Mouse (Mus musculus) midbrain, embryonic 16.5 days (tissue): Measurements from ENCODE around the gene Tmem108. TPM values are rescaled to one million over a fixed set of nuclear protein-coding genes. Genes with fewer than 3 reads are reported as not detected.
A peak's percentile ranks its signal among the peaks of the same experiment; 100 is the strongest.

Experiments
- ATAC-seq: fragments of 200-750 bp; cut with Nextera tagmentation; 2 replicates; pipeline ENCODE4 v1.8.0; 2017; ENCODE audit warnings: moderate TSS enrichment
- H3K27ac ChIP-seq: fragments of 300-500 bp; sonication (generic); 2 replicates; pipeline ENCODE4 v1.5.1; 2014; ENCODE audit warnings: mild to moderate bottlenecking, low read length, mixed read lengths
- H3K27me3 ChIP-seq: fragments of 300-500 bp; sonication (generic); 2 replicates; pipeline ENCODE4 v1.6.1; 2014; ENCODE audit warnings: low read depth, low read length, mixed read lengths; ENCODE audit not compliant: control insufficient read depth, insufficient read depth
- H3K36me3 ChIP-seq: fragments of 300-500 bp; sonication (generic); 2 replicates; pipeline ENCODE4 v1.6.1; 2014; ENCODE audit warnings: mild to moderate bottlenecking, low read length, moderate library complexity, mixed read lengths; ENCODE audit not compliant: control insufficient read depth, insufficient read depth
- H3K4me1 ChIP-seq: fragments of 300-500 bp; sonication (generic); 2 replicates; pipeline ENCODE4 v1.6.1; 2014; ENCODE audit warnings: mild to moderate bottlenecking, low read length, mixed read lengths; ENCODE audit not compliant: control insufficient read depth, insufficient read depth
- H3K4me2 ChIP-seq: fragments of 300-500 bp; sonication (generic); 2 replicates; pipeline ENCODE4 v1.6.1; 2014; ENCODE audit warnings: mild to moderate bottlenecking, low read length, mixed read lengths
- H3K4me3 ChIP-seq: fragments of 300-500 bp; sonication (generic); 2 replicates; pipeline ENCODE4 v1.5.1; 2014; ENCODE audit warnings: low read depth, mild to moderate bottlenecking, low read length, moderate library complexity, mixed read lengths
- H3K9ac ChIP-seq: fragments of 300-500 bp; sonication (generic); 2 replicates; pipeline ENCODE4 v1.6.1; 2014; ENCODE audit warnings: low read depth, low read length, mixed read lengths
- H3K9me3 ChIP-seq: fragments of 300-500 bp; sonication (generic); replicated peaks from 2 replicates; pipeline ENCODE4 v1.6.1; 2014; ENCODE audit warnings: mild to moderate bottlenecking, low read length, mixed read lengths; ENCODE audit not compliant: control insufficient read depth, poor library complexity, severe bottlenecking
- WGBS: fragments of 180-500 bp; shearing (Covaris S2); extraction: QIAGEN DNeasy Blood & Tissue Kit; methylation state at CpG from one replicate; pipeline ENCODE4 v1.1.7; 2014; 5-methylcytosine and 5-hydroxymethylcytosine counted together
- polyA plus RNA-seq: library from polyadenylated mRNA; unstranded; fragments of >200 nt; fragmentation: Nextera tagmentation; extraction: Ambion mirVana; gene quantifications from 2 replicates; pipeline ENCODE4 v1.2.1, GENCODE M21; 2015

Gene Tmem108
- polyA plus RNA-seq, 1 experiment from 2014 or later, result 28.9 TPM

DNA sequence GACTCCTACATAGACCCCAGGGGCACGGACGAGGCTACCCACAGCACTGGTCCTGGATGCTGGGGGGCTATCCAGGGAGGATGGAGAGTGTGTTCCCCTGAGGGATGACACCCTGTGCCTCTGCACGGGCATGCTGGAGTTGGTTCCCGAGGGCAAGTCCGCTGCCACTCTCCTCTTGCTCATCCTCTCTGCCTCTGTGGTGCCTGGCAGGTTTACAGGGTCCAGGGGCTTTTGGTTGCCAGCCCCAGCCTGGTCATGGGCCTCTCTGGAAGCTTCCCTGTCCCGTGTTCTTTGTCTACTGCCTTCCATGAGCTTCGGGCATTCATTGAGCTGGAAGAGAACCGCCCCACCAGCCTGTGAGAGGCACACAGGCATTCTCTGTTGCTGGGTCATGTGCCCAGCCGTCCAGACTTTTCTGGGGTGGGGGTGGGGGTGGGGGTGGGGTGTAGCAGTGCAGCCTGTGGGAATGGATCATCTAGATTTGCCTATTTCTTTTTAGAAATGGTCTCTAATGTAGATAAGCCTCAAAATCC lies 281.5 kb downstream of the Tmem108 start, which contains the start of gene Bfsp2:
Gene Bfsp2, minus strand, starts transcription at position 377 of the 533 bp plus-strand sequence.
- H3K9ac ChIP-seq, result no peak within 1 kb of the TSS
- H3K4me1 ChIP-seq, result peaks cover 4% of the 10 kb centered on the region; the same call in 1 of the 2 replicates
- no peaks in the 10 kb centered on the region for H3K27me3 ChIP-seq
- no peak within 1 kb of the TSS for H3K4me3 ChIP-seq
- H3K27ac ChIP-seq, result no peak within 1 kb of the TSS
- no peaks in the 10 kb centered on the region for H3K9me3 ChIP-seq
- H3K36me3 ChIP-seq, result no peaks in the 10 kb centered on the region
- ATAC-seq, result no peak
- WGBS, result 74% methylated on average over 9 of the region's 9 CpGs
- no peak within 1 kb of the TSS for H3K4me2 ChIP-seq

- no peaks in the 10 kb centered on the region for H3K27me3 ChIP-seq
- no peak overlapping the region for H3K4me2 ChIP-seq
- ATAC-seq, result no peak
- peaks cover 15% of the 10 kb centered on the region for H3K4me1 ChIP-seq
- H3K36me3 ChIP-seq, result no peaks in the 10 kb centered on the region
- H3K9me3 ChIP-seq, result no peaks in the 10 kb centered on the region
- no peak overlapping the region for H3K9ac ChIP-seq
- 76% methylated on average over 6 of the region's 6 CpGs for WGBS
- no peak overlapping the region for H3K27ac ChIP-seq
- H3K4me3 ChIP-seq, result no peak overlapping the region
Observed at GRCm38 (mm10) chr9:103475414-103475813, 286.2 kb downstream of the Tmem108 start.

GRCm38 (mm10) chr9:103473915-103474688 lies 287.5 kb downstream of the Tmem108 start:
- peak; percentile 63 for ATAC-seq
- Histone ChIP-seq H3K36me3 (no peaks in the 10 kb centered on the region), H3K4me1 (peaks cover 15% of the 10 kb centered on the region), H3K9ac (peak overlapping the region; percentile 16; the same call in 1 of the 2 replicates), H3K27ac (no peak overlapping the region), H3K4me2 (peak overlapping the region; percentile 10; the same call in 1 of the 2 replicates), H3K9me3 (no peaks in the 10 kb centered on the region), H3K4me3 (no peak overlapping the region), H3K27me3 (no peaks in the 10 kb centered on the region)
- 7% methylated on average over 13 of the region's 13 CpGs for WGBS

GRCm38 (mm10) chr9:103471784-103472183 lies 289.9 kb downstream of the Tmem108 start:
- Histone ChIP-seq H3K4me3 (no peak overlapping the region), H3K9ac (no peak overlapping the region), H3K27me3 (no peaks in the 10 kb centered on the region), H3K9me3 (no peaks in the 10 kb centered on the region), H3K4me2 (peak overlapping the region; percentile 23), H3K36me3 (no peaks in the 10 kb centered on the region), H3K27ac (no peak overlapping the region), H3K4me1 (peaks cover 15% of the 10 kb centered on the region)
- no peak for ATAC-seq
- WGBS, result 19% methylated on average over 11 of the region's 11 CpGs

DNA sequence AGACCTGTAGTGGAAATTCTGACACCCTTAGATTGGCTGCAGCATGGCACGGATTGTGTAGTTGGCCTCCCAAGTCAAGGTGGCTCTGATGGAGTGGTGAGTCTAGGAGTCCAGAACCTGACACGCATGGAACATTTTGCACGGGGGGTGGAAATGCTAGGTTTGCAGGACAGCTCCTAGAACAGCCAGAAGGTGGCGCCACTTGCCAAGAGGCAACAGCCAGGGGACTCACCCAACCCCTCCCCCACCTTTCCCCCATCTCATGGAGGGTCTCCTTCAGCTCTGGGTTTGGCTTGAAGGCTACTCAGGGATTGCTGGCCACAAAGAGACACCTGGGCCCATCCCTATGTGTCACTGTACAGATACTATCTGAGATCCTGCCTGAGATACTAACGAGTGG lies 292.1 kb downstream of the Tmem108 start:
- Histone ChIP-seq H3K9ac (no peak overlapping the region), H3K4me3 (no peak overlapping the region), H3K36me3 (no peaks in the 10 kb centered on the region), H3K27me3 (no peaks in the 10 kb centered on the region), H3K4me1 (peaks cover 27% of the 10 kb centered on the region), H3K4me2 (no peak overlapping the region), H3K27ac (no peak overlapping the region), H3K9me3 (no peaks in the 10 kb centered on the region)
- ATAC-seq, result no peak
- WGBS, result 79% methylated on average over 5 of the region's 5 CpGs

- WGBS, result 71% methylated on average over 7 of the region's 7 CpGs
- Histone ChIP-seq H3K4me3 (no peak overlapping the region), H3K27me3 (no peaks in the 10 kb centered on the region), H3K4me1 (peaks cover 23% of the 10 kb centered on the region), H3K36me3 (no peaks in the 10 kb centered on the region), H3K27ac (no peak overlapping the region), H3K9me3 (no peaks in the 10 kb centered on the region), H3K9ac (no peak overlapping the region), H3K4me2 (no peak overlapping the region)
- ATAC-seq, result no peak
Observed at GRCm38 (mm10) chr9:103468911-103469310, 292.7 kb downstream of the Tmem108 start.

- WGBS, result 12% methylated on average over 13 of the region's 13 CpGs
- H3K27me3 ChIP-seq, result no peaks in the 10 kb centered on the region
- no peak overlapping the region for H3K4me3 ChIP-seq
- peak; percentile 83 for ATAC-seq
- H3K9ac ChIP-seq, result no peak overlapping the region
- H3K4me1 ChIP-seq, result peaks cover 12% of the 10 kb centered on the region
- H3K4me2 ChIP-seq, result no peak overlapping the region
- no peaks in the 10 kb centered on the region for H3K36me3 ChIP-seq
- H3K9me3 ChIP-seq, result no peaks in the 10 kb centered on the region
- H3K27ac ChIP-seq, result peak overlapping the region; percentile 72
Observed at GRCm38 (mm10) chr9:103465711-103466220, 295.9 kb downstream of the Tmem108 start.

DNA sequence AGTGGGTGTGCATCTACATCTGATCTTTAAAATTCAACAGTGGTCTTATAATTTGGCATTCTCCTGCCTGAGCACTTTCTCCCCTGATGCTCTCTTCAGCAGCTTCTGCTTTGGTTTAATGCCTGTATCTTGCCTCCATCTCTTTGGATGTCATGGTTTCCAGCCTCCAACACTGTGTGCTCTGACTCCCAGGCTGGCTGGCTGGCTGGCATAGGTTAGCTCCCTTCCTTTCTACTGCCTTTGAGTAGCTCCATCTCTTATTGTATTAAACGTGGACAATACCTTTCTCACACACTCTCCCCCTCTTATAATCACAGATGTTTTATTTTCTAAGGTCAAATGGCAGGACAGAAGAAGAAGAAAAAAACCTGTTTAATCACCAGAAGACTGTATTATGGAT lies 296.3 kb downstream of the Tmem108 start:
- ATAC-seq, result peak; percentile 66
- peak overlapping the region; percentile 72 for H3K27ac ChIP-seq
- no peaks in the 10 kb centered on the region for H3K27me3 ChIP-seq
- H3K4me3 ChIP-seq, result no peak overlapping the region
- H3K4me2 ChIP-seq, result no peak overlapping the region
- no peaks in the 10 kb centered on the region for H3K9me3 ChIP-seq
- H3K36me3 ChIP-seq, result no peaks in the 10 kb centered on the region
- H3K9ac ChIP-seq, result no peak overlapping the region
- 15% methylated on average over 1 of the region's 1 CpGs for WGBS
- peaks cover 12% of the 10 kb centered on the region for H3K4me1 ChIP-seq

- no peak for ATAC-seq
- WGBS, result 54% methylated on average over 6 of the region's 6 CpGs
- H3K4me2 ChIP-seq, result no peak overlapping the region
- no peak overlapping the region for H3K27ac ChIP-seq
- H3K9me3 ChIP-seq, result no peaks in the 10 kb centered on the region
- no peak overlapping the region for H3K9ac ChIP-seq
- no peaks in the 10 kb centered on the region for H3K36me3 ChIP-seq
- H3K4me3 ChIP-seq, result no peak overlapping the region
- peaks cover 12% of the 10 kb centered on the region for H3K4me1 ChIP-seq
- H3K27me3 ChIP-seq, result no peaks in the 10 kb centered on the region
Observed at GRCm38 (mm10) chr9:103463833-103464232, 297.8 kb downstream of the Tmem108 start.
